Mouse (Mus musculus): ENCODE data around the gene Camk2g.

- TF ChIP-seq POLR2A (IDR thresholded peaks at IDR 0.05; ENCODE audit: control insufficient read depth, extremely low read depth, insufficient read depth, low read length, poor library complexity) (no peak), CTCF (IDR thresholded peaks at IDR 0.05; ENCODE audit: borderline replicate concordance, control insufficient read depth, extremely low read depth, insufficient read depth, low read length, poor library complexity) (no peak)
Observed at GRCm38 (mm10) chr14:20689009-20689408, 104.9 kb downstream of the Camk2g start.

All from thymus, adult 2 months (tissue).